Mouse (Mus musculus) stomach, postnatal 0 days (tissue): ENCODE measurements around the gene Aig1. TPM values are rescaled to one million over a fixed set of nuclear protein-coding genes. Genes with fewer than 3 reads are reported as not detected.

Experiments used
- ATAC-seq: fragments of 200-750 bp; cut with Nextera tagmentation; 2 replicates; pipeline ENCODE4 v1.8.0; 2017; ENCODE audit not compliant: low FRiP score, low TSS enrichment
- DNase-seq: peaks from one replicate; pipeline ENCODE4 v3.0.0-alpha.2; 2016; ENCODE audit warnings: low spot score
- H3K27ac ChIP-seq: fragments of 300-500 bp; sonication (generic); replicated peaks from 2 replicates; pipeline ENCODE4 v1.5.1; 2014; ENCODE audit warnings: mild to moderate bottlenecking, control low read depth
- H3K27me3 ChIP-seq: fragments of 300-500 bp; sonication (generic); 2 replicates; pipeline ENCODE4 v1.6.1; 2014; ENCODE audit warnings: low read length; ENCODE audit not compliant: control insufficient read depth, insufficient read depth
- H3K36me3 ChIP-seq: fragments of 300-500 bp; sonication (generic); 2 replicates; pipeline ENCODE4 v1.6.1; 2014; ENCODE audit warnings: low read length, mixed read lengths; ENCODE audit not compliant: control insufficient read depth, insufficient read depth
- H3K4me1 ChIP-seq: fragments of 300-500 bp; sonication (generic); replicated peaks from 2 replicates; pipeline ENCODE4 v1.6.1; 2014; ENCODE audit warnings: antibody characterized with exemption; ENCODE audit not compliant: control insufficient read depth, insufficient read depth
- H3K4me2 ChIP-seq: fragments of 300-500 bp; sonication (generic); replicated peaks from 2 replicates; pipeline ENCODE4 v1.6.1; 2014; ENCODE audit warnings: low read depth, mild to moderate bottlenecking, control low read depth, moderate library complexity
- H3K4me3 ChIP-seq: fragments of 300-500 bp; sonication (generic); 2 replicates; pipeline ENCODE4 v1.5.1; 2014; ENCODE audit warnings: low read depth, low read length, control low read depth
- H3K9ac ChIP-seq: fragments of 300-500 bp; sonication (generic); 2 replicates; pipeline ENCODE4 v1.6.1; 2014; ENCODE audit warnings: mild to moderate bottlenecking, low read length, control low read depth, mixed read lengths
- H3K9me3 ChIP-seq: fragments of 300-500 bp; sonication (generic); 2 replicates; pipeline ENCODE4 v1.6.1; 2016; ENCODE audit warnings: low read length; ENCODE audit not compliant: control insufficient read depth
- CTCF ChIP-seq: IDR thresholded peaks from 2 replicates; pipeline ENCODE4 v1.5.1; 2016; ENCODE audit warnings: antibody characterized with exemption, low read depth, mild to moderate bottlenecking, moderate library complexity
- EP300 ChIP-seq: optimal IDR thresholded peaks from 2 replicates; pipeline ENCODE3; 2016; ENCODE audit warnings: antibody characterized with exemption
- WGBS: fragments of 180-500 bp; shearing (Covaris S2); extraction: QIAGEN DNeasy Blood & Tissue Kit; methylation state at CpG from one replicate; pipeline ENCODE4 v1.1.7; 2014; 5-methylcytosine and 5-hydroxymethylcytosine counted together
- polyA plus RNA-seq: library from polyadenylated mRNA; unstranded; fragments of >200 nt; fragmentation: Nextera tagmentation; extraction: Ambion mirVana; gene quantifications from 2 replicates; pipeline ENCODE4 v1.2.1, GENCODE M21; 2015

Aig1 gene
- polyA plus RNA-seq, 1 experiment from 2014 or later: 33.3 TPM

- no peaks in the 10 kb centered on the region for H3K27me3 ChIP-seq
- no peak for ATAC-seq
- no peak overlapping the region for H3K27ac ChIP-seq
- H3K36me3 ChIP-seq: no peaks in the 10 kb centered on the region
- no peak for DNase-seq
- 69% methylated on average over 10 of the region's 10 CpGs for WGBS
- no peaks in the 10 kb centered on the region for H3K4me1 ChIP-seq
- H3K9me3 ChIP-seq: no peaks in the 10 kb centered on the region
- TF ChIP-seq EP300: no peak
- TF ChIP-seq CTCF: no peak
- H3K4me2 ChIP-seq: no peak overlapping the region
- no peak overlapping the region for H3K4me3 ChIP-seq
- H3K9ac ChIP-seq: no peak overlapping the region
These were observed 86.5 kb downstream of the Aig1 start for GRCm38 (mm10) chr10:13782235-13782757.

- DNase-seq (no peak), ATAC-seq (no peak)
- Histone ChIP-seq H3K36me3 (no peaks in the 10 kb centered on the region), H3K27me3 (no peaks in the 10 kb centered on the region), H3K9me3 (no peaks in the 10 kb centered on the region), H3K4me2 (no peak overlapping the region), H3K27ac (no peak overlapping the region), H3K9ac (no peak overlapping the region), H3K4me1 (no peaks in the 10 kb centered on the region), H3K4me3 (no peak overlapping the region)
- WGBS: 57% methylated on average over 3 of the region's 3 CpGs
- no peak for TF ChIP-seq CTCF
- no peak for TF ChIP-seq EP300
These were observed 92.8 kb downstream of the Aig1 start for GRCm38 (mm10) chr10:13776014-13776413.

- H3K9me3 ChIP-seq: no peaks in the 10 kb centered on the region
- no peaks in the 10 kb centered on the region for H3K27me3 ChIP-seq
- no peak overlapping the region for H3K4me3 ChIP-seq
- no peaks in the 10 kb centered on the region for H3K4me1 ChIP-seq
- no peak for TF ChIP-seq CTCF
- TF ChIP-seq EP300: no peak
- no peak for DNase-seq
- no peak for ATAC-seq
- no peak overlapping the region for H3K27ac ChIP-seq
- H3K9ac ChIP-seq: no peak overlapping the region
- whole genome bisulfite sequencing: 94% methylated on average over 2 of the region's 2 CpGs
- H3K36me3 ChIP-seq: no peaks in the 10 kb centered on the region
- no peak overlapping the region for H3K4me2 ChIP-seq
These were observed 93.4 kb downstream of the Aig1 start for GRCm38 (mm10) chr10:13775411-13775810.

- H3K9me3 ChIP-seq: no peaks in the 10 kb centered on the region
- no peak overlapping the region for H3K27ac ChIP-seq
- TF ChIP-seq EP300 (no peak), CTCF (no peak)
- no peaks in the 10 kb centered on the region for H3K36me3 ChIP-seq
- H3K9ac ChIP-seq: no peak overlapping the region
- H3K4me3 ChIP-seq: no peak overlapping the region
- 85% methylated on average over 3 of the region's 3 CpGs for whole genome bisulfite sequencing
- no peaks in the 10 kb centered on the region for H3K4me1 ChIP-seq
- no peak overlapping the region for H3K4me2 ChIP-seq
- no peak for ATAC-seq
- DNase-seq: no peak
- H3K27me3 ChIP-seq: no peaks in the 10 kb centered on the region
These were observed 93.9 kb downstream of the Aig1 start for GRCm38 (mm10) chr10:13774910-13775309.

GRCm38 (mm10) chr10:13770720-13771119 lies 98.1 kb downstream of the Aig1 start:
- no peak for TF ChIP-seq EP300
- no peak for TF ChIP-seq CTCF
- no peak overlapping the region for H3K4me2 ChIP-seq
- H3K4me3 ChIP-seq: no peak overlapping the region
- no peaks in the 10 kb centered on the region for H3K9me3 ChIP-seq
- no peak for DNase-seq
- no peaks in the 10 kb centered on the region for H3K36me3 ChIP-seq
- WGBS: 88% methylated on average over 1 of the region's 1 CpGs
- H3K27me3 ChIP-seq: no peaks in the 10 kb centered on the region
- no peaks in the 10 kb centered on the region for H3K4me1 ChIP-seq
- no peak overlapping the region for H3K9ac ChIP-seq
- H3K27ac ChIP-seq: no peak overlapping the region
- ATAC-seq: no peak

- Histone ChIP-seq H3K4me1 (no peaks in the 10 kb centered on the region), H3K27ac (no peak overlapping the region), H3K9me3 (no peaks in the 10 kb centered on the region), H3K36me3 (no peaks in the 10 kb centered on the region), H3K4me3 (no peak overlapping the region), H3K4me2 (no peak overlapping the region), H3K27me3 (no peaks in the 10 kb centered on the region), H3K9ac (no peak overlapping the region)
- ATAC-seq (no peak), DNase-seq (no peak)
- WGBS: 89% methylated on average over 2 of the region's 2 CpGs
- no peak for TF ChIP-seq EP300
These were observed 99.0 kb downstream of the Aig1 start for GRCm38 (mm10) chr10:13769789-13770188.
